Mouse (Mus musculus) lung, postnatal 0 days (tissue): ENCODE results near the gene Enthd1.

Experiments
- CTCF ChIP-seq: IDR thresholded peaks from 2 replicates; pipeline ENCODE4 v1.5.1; 2016; ENCODE audit warnings: antibody characterized with exemption, mild to moderate bottlenecking
- EP300 ChIP-seq: IDR thresholded peaks from 2 replicates; pipeline ENCODE4 v1.6.1; 2016; ENCODE audit warnings: antibody characterized with exemption, mild to moderate bottlenecking, control low read depth

DNA sequence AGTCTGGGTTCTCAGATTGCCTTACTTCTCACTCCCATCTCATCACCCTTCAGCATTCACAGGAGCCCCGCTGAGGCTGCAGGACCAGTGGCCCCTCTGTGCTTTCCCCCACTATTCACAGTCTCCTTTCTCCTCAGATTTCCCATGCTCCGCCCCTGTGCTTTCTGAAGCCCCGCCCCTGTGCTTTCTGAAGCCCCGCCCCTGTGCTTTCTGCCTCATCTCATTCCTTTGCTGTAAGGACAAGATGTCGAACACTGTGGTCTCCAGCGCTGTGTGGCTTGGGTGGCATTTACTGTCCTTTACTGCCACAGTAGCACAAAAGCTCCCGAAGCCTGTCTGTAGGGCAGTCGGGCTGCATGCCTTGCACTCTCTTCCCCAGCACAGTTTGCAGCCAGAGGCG lies 102.8 kb downstream of the Enthd1 start:
- no peak for TF ChIP-seq EP300
- TF ChIP-seq CTCF: no peak
